Mouse (Mus musculus) hematopoietic stem cell, adult 5-6 weeks (primary cell): ENCODE measurements around the gene Msh6. TPM values are rescaled to one million over a fixed set of nuclear protein-coding genes. Genes with fewer than 3 reads are reported as not detected.

ENCODE experiments used
- ATAC-seq, 2 experiments: fragments of 125-278 bp in 1 of 2; replicated peaks in 1 of 2; 2 replicates each; pipeline ENCODE4 v1.8.0; 2016 to 2017; ENCODE audit warnings: inconsistent platforms in 2 of 2, mild to moderate bottlenecking in 2 of 2, moderate number of reproducible peaks in 2 of 2, low read depth in 1 of 2, moderate TSS enrichment in 1 of 2; ENCODE audit not compliant: low FRiP score in 2 of 2, poor library complexity in 2 of 2, severe bottlenecking in 2 of 2, insufficient read depth in 1 of 2, low TSS enrichment in 1 of 2
- total RNA-seq: library from RNA; stranded (forward); fragments of 172-1452, 232-1000 nt; gene quantifications from 2 replicates; pipeline ENCODE4 v1.2.3, GENCODE M21; 2017

The Msh6 gene
- total RNA-seq, 1 experiment from 2014 or later: 160 TPM

DNA sequence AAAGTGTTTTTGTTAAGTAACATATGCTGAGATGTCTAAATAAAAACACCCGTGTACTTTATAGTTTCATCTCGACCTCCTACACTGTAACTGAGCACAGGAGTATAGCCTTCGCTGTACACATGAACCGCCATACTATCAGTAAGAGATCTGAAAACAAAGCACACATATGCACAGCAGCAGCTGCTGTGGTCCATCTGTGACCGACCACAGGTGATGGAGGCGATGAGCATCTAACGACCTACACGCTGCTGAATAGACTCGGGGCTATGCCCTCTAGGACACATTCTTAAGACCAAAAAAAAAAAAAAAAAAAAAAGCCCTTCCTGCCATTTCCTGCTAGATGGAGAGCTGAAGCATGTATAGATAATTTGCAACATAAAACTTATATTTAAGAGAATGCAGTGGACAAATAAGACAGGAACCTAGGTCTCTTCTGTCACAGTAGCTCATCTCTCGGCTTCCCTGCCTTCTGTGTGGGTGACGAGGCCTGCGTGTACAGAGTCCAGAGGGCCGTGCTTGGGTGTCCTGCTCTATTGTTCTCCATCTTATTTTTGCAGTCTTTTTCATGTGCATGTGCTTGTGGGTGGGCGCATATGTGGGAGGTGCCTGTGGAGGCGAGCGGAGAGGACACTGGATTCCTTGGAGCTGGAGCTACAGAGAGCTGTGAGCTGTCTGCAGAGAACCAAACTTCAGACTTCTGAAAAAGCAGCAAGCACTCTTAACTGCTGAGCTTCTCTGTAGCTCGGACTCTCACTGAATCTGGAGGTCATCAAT is 54.5 kb downstream of the Msh6 start:
- no peak for ATAC-seq

DNA sequence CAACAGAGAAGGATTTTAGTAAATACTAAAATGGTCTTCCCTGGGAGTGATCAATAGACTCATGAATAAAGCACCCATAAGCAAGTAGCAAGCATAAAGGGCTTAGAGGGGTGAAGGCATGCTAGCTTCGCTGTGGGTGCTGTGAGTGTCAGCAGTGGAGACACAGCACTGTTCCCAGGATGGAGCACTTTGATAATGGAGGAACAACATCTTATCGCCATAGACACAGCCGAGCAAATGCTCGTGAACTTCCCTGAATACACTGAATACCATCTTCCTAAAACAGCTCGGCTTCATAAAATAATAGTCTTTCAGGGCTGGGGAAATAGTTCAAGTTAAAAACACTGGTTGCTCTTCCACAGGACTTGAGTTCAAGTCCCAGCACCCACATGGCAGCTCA is 56.9 kb downstream of the Msh6 start:
- ATAC-seq: no peak

DNA sequence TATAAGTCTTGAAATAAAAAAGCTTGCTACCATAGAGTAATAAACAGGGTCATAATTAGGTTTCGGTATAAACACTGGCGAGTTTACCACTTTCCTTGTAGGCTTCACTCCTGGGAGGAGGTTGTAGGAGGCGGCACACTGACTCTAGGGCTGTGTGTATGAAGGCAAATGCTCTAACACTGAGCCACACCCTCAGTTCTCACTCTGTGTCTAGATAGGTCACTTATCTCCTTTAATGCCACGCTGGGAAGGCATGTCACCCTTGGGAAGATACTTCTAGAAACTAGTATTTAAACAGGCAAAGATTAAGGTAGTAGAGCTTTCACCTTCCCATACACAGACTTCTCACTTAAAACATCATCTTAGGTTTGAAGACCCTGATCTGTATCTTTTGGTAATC is 59.6 kb downstream of the Msh6 start:
- ATAC-seq: no peak

Other genes starting within 250 kb of the Msh6 start
- gene Kcnk12, start 177.1 kb upstream of the Msh6 start, total RNA-seq: 3.6 and 3.8 TPM in 2 replicates
- gene Rpl36-ps4, start 54.1 kb upstream of the Msh6 start, total RNA-seq: not detected in 2 replicates
- 54.6 and 74.5 TPM in 2 replicates for gene Fbxo11, start 90.2 kb downstream of the Msh6 start, total RNA-seq